Mouse (Mus musculus) heart, postnatal 0 days (tissue): ENCODE results near the gene Tgoln1. TPM values are rescaled to one million over a fixed set of nuclear protein-coding genes. Genes with fewer than 3 reads are reported as not detected.

ENCODE experiments used
- ATAC-seq: fragments of 200-750 bp; cut with Nextera tagmentation; 2 replicates; pipeline ENCODE4 v1.8.0; 2017; ENCODE audit warnings: low read depth, moderate number of reproducible peaks, moderate library complexity; ENCODE audit not compliant: insufficient read depth
- DNase-seq: peaks from one replicate; pipeline ENCODE4 v3.0.0-alpha.2; 2016; ENCODE audit warnings: low spot score
- H3K27ac ChIP-seq: fragments of 300-500 bp; sonication (generic); 2 replicates; pipeline ENCODE4 v1.5.1; 2014; ENCODE audit warnings: low read depth, mild to moderate bottlenecking
- H3K27me3 ChIP-seq: fragments of 300-500 bp; sonication (generic); 2 replicates; pipeline ENCODE4 v1.6.1; 2014; ENCODE audit warnings: low read length, mixed read lengths; ENCODE audit not compliant: control insufficient read depth, insufficient read depth
- H3K36me3 ChIP-seq: fragments of 300-500 bp; sonication (generic); replicated peaks from 2 replicates; pipeline ENCODE4 v1.6.1; 2014; ENCODE audit warnings: low read length, mixed read lengths; ENCODE audit not compliant: control insufficient read depth, insufficient read depth
- H3K4me1 ChIP-seq: fragments of 300-500 bp; sonication (generic); 2 replicates; pipeline ENCODE4 v1.6.1; 2014; ENCODE audit warnings: antibody characterized with exemption; ENCODE audit not compliant: control insufficient read depth, insufficient read depth
- H3K4me2 ChIP-seq: fragments of 300-500 bp; sonication (generic); 2 replicates; pipeline ENCODE4 v1.6.1; 2014; ENCODE audit warnings: low read depth, mild to moderate bottlenecking, low read length, moderate library complexity
- H3K4me3 ChIP-seq: fragments of 300-500 bp; sonication (generic); 2 replicates; pipeline ENCODE4 v1.5.1; 2014; ENCODE audit warnings: low read depth, low read length
- H3K9ac ChIP-seq: fragments of 300-500 bp; sonication (generic); replicated peaks from 2 replicates; pipeline ENCODE4 v1.6.1; 2014; ENCODE audit warnings: low read depth, low read length, mixed read lengths
- H3K9me3 ChIP-seq: fragments of 300-500 bp; sonication (generic); replicated peaks from 2 replicates; pipeline ENCODE4 v1.6.1; 2016; ENCODE audit warnings: low read length; ENCODE audit not compliant: control insufficient read depth
- CTCF ChIP-seq: IDR thresholded peaks from 2 replicates; pipeline ENCODE4 v1.5.1; 2016; ENCODE audit warnings: antibody characterized with exemption, control low read depth, low read depth
- EP300 ChIP-seq: IDR thresholded peaks from 2 replicates; pipeline ENCODE4 v1.6.1; 2016; ENCODE audit warnings: antibody characterized with exemption, low read depth
- WGBS: fragments of 180-500 bp; shearing (Covaris S2); extraction: QIAGEN DNeasy Blood & Tissue Kit; methylation state at CpG from one replicate; pipeline ENCODE4 v1.1.7; 2014; 5-methylcytosine and 5-hydroxymethylcytosine counted together
- polyA plus RNA-seq: library from polyadenylated mRNA; unstranded; fragments of >200 nt; fragmentation: Nextera tagmentation; extraction: Ambion mirVana; gene quantifications from 2 replicates; pipeline ENCODE4 v1.2.1, GENCODE M21; 2015
- total RNA-seq: library from RNA; depleted of rRNA; stranded (reverse); fragments of >200 nt; gene quantifications from 2 replicates; pipeline ENCODE4 v1.2.3, GENCODE M21; 2014; ENCODE audit warnings: low replicate concordance

Gene Tgoln1
- total and polyA plus RNA-seq, 2 experiments from 2014 or later: 16.4 to 21.3 TPM

GRCm38 (mm10) chr6:72571826-72572225 lies 45.0 kb downstream of the Tgoln1 start:
- TF ChIP-seq CTCF (no peak), EP300 (no peak)
- peaks cover 31% of the 10 kb centered on the region for H3K36me3 ChIP-seq
- WGBS: 39% methylated on average over 3 of the region's 3 CpGs

GRCm38 (mm10) chr6:72570644-72571397 lies 46.0 kb downstream of the Tgoln1 start:
- no peak overlapping the region for H3K4me3 ChIP-seq
- 66% methylated on average over 10 of the region's 10 CpGs for WGBS
- no peaks in the 10 kb centered on the region for H3K9me3 ChIP-seq
- peak; percentile 64; the same call in 1 of the 2 replicates for TF ChIP-seq EP300
- TF ChIP-seq CTCF: no peak
- no peak overlapping the region for H3K4me2 ChIP-seq
- no peak overlapping the region for H3K9ac ChIP-seq
- peak; percentile 57 for DNase-seq
- ATAC-seq: peak; percentile 77
- H3K4me1 ChIP-seq: peaks cover 5% of the 10 kb centered on the region; the same call in 1 of the 2 replicates
- peak overlapping the region; percentile 73 for H3K27ac ChIP-seq
- no peaks in the 10 kb centered on the region for H3K27me3 ChIP-seq
- H3K36me3 ChIP-seq: peaks cover 30% of the 10 kb centered on the region

More at GRCm38 (mm10) chr6:72571826-72572225, 45.0 kb downstream of the Tgoln1 start:
- H3K4me2 ChIP-seq: no peak overlapping the region
- H3K9ac ChIP-seq: 0 out of 2 replicates have a peak overlapping the region, but pooled peaks have one; percentile 19
- no peak overlapping the region for H3K4me3 ChIP-seq
- H3K27ac ChIP-seq: 0 out of 2 replicates have a peak overlapping the region, but pooled peaks have one; percentile 34
- H3K27me3 ChIP-seq: no peaks in the 10 kb centered on the region
- ATAC-seq (no peak), DNase-seq (no peak)
- no peaks in the 10 kb centered on the region for H3K9me3 ChIP-seq
- peaks cover 5% of the 10 kb centered on the region; the same call in 1 of the 2 replicates for H3K4me1 ChIP-seq

- no peak for DNase-seq
- ATAC-seq: no peak
- H3K9ac ChIP-seq: no peak overlapping the region
- H3K36me3 ChIP-seq: peaks cover 18% of the 10 kb centered on the region; the same call in 1 of the 2 replicates
- 81% methylated on average over 9 of the region's 10 CpGs for WGBS
- peaks cover 5% of the 10 kb centered on the region; the same call in 1 of the 2 replicates for H3K4me1 ChIP-seq
- no peaks in the 10 kb centered on the region for H3K9me3 ChIP-seq
- no peaks in the 10 kb centered on the region for H3K27me3 ChIP-seq
- no peak overlapping the region for H3K27ac ChIP-seq
- no peak overlapping the region for H3K4me3 ChIP-seq
- H3K4me2 ChIP-seq: no peak overlapping the region
- TF ChIP-seq EP300 (no peak), CTCF (no peak)
Measured at GRCm38 (mm10) chr6:72568736-72569135, 48.1 kb downstream of the Tgoln1 start.

- TF ChIP-seq EP300 (no peak), CTCF (peak; percentile 10; the same call in 1 of the 2 replicates)
- H3K9me3 ChIP-seq: no peaks in the 10 kb centered on the region
- 0 out of 2 replicates have a peak, but pooled peaks cover 11% of the 10 kb centered on the region for H3K36me3 ChIP-seq
- no peak overlapping the region for H3K4me3 ChIP-seq
- ATAC-seq (no peak), DNase-seq (no peak)
- no peaks in the 10 kb centered on the region for H3K27me3 ChIP-seq
- no peak overlapping the region for H3K4me2 ChIP-seq
- no peak overlapping the region for H3K27ac ChIP-seq
- H3K9ac ChIP-seq: no peak overlapping the region
- peaks cover 5% of the 10 kb centered on the region for H3K4me1 ChIP-seq
- 78% methylated on average over 5 of the region's 5 CpGs for WGBS
Measured at GRCm38 (mm10) chr6:72567508-72567907, 49.3 kb downstream of the Tgoln1 start.

- Histone ChIP-seq H3K9ac (no peak overlapping the region), H3K4me1 (peaks cover 5% of the 10 kb centered on the region), H3K4me2 (no peak overlapping the region), H3K4me3 (no peak overlapping the region), H3K27ac (0 out of 2 replicates have a peak overlapping the region, but pooled peaks have one; percentile 2), H3K9me3 (no peaks in the 10 kb centered on the region), H3K27me3 (no peaks in the 10 kb centered on the region), H3K36me3 (0 out of 2 replicates have a peak, but pooled peaks cover 11% of the 10 kb centered on the region)
- peak; percentile 89 for TF ChIP-seq CTCF
- TF ChIP-seq EP300: no peak
- peak; percentile 68 for ATAC-seq
- DNase-seq: peak; percentile 87
- WGBS: 6% methylated on average over 4 of the region's 4 CpGs
Measured at GRCm38 (mm10) chr6:72566044-72566443, 50.8 kb downstream of the Tgoln1 start.
